Mouse (Mus musculus) cerebellum, adult 2 months (tissue): ENCODE measurements at regions not wholly inside any gene's neighbourhood (a gene's known extent, or its start where the extent isn't known, plus 50 kb on each side); places are given as distances from the start of the nearest gene placed in this dataset.

Experiments
- CTCF ChIP-seq: fragments of 200-500 bp; IDR thresholded peaks from 2 replicates; pipeline ENCODE4 v1.5.1; 2011; ENCODE audit warnings: low read depth, mild to moderate bottlenecking, control low read depth, low read length, moderate library complexity, borderline replicate concordance; ENCODE audit not compliant: insufficient read depth
- POLR2A ChIP-seq: fragments of 200-500 bp; IDR thresholded peaks from 2 replicates; pipeline ENCODE4 v1.6.1; 2011; ENCODE audit warnings: low read length, control low read depth, borderline replicate concordance; ENCODE audit not compliant: insufficient read depth

- no peak for TF ChIP-seq CTCF
- TF ChIP-seq POLR2A: no peak
Observed at GRCm38 (mm10) chr3:155487877-155488537, 394.8 kb downstream of the Lrriq3 start.
